Mouse (Mus musculus): Measurements from ENCODE around the gene Zfp988.
"Not testable (repeated sequence)": the region's sequence is repeated elsewhere in the genome, so short reads cannot be mapped to it uniquely, and the experiment has no call there.

Zfp988 gene

DNA sequence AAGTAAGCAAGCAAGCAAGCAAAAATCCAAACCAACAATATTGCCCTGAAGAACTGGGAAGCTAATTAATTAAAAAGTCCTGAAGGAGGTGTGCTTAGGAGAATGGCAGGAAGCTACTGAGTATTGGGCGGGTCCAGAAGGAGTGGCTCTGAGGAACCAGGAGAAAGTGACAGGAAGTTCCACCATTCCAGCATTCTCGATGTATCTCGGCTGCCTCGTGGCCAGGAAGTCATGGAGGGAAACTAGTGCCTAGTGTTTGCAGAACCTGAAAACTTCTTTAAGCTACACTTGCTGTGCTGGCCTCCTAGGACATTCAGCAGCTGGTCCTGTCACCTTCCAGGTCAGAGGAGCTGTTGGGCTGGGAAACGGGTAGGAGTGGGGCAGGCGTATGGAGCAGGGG is at the start of gene Zfp988:
Zfp988 (plus strand) TSS at position 239 of the 400 bp plus-strand sequence.
- DNase-seq: not testable (repeated sequence)

GRCm38 (mm10) chr4:147262708-147263107 is 42.8 kb upstream of the Zfp988 start:
- DNase-seq: not testable (repeated sequence)

- DNase-seq: not testable (repeated sequence)
These were observed 38.2 kb upstream of the Zfp988 start for GRCm38 (mm10) chr4:147267302-147267701.

DNA sequence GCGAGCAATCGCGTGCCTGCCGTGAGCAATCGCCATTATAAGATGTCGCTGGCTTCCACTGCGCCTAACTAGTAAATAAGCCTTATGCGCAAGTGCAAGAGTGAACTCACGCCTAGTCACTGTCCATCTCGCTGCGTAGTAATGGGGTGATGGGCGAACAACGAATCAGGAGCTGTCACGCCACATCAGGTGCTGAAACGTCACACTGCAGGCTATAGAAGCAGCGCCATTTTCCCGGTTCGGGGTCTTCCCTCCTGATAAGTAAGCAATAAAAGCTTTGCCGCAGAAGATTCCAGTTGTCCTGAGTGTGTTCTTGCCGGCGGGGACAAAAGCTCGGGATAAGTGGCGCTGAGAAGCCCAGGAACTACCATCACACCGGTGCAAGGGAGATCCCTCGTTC is 36.7 kb upstream of the Zfp988 start:
- not testable (repeated sequence) for DNase-seq

GRCm38 (mm10) chr4:147270026-147270425 is 35.4 kb upstream of the Zfp988 start:
- DNase-seq: not testable (repeated sequence)

DNA sequence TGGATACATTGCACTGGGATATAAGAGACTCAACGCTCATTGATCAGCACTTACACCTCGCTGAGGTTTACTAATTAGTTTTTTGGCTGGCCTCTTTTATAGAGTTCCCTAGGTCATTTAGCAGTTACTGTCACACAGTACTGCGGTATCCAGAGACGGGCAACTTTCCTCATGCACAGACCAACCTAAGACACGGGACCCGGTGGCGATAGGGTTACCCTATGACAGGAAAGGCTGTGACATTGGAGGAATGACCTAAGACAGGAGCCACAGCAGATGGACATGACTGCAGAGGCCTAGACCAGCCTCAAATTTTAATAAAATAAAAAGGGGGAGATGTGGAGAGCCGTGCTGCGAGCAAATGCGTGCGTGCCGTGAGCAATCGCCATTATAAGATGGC is 33.9 kb upstream of the Zfp988 start:
- DNase-seq: not testable (repeated sequence)

DNA sequence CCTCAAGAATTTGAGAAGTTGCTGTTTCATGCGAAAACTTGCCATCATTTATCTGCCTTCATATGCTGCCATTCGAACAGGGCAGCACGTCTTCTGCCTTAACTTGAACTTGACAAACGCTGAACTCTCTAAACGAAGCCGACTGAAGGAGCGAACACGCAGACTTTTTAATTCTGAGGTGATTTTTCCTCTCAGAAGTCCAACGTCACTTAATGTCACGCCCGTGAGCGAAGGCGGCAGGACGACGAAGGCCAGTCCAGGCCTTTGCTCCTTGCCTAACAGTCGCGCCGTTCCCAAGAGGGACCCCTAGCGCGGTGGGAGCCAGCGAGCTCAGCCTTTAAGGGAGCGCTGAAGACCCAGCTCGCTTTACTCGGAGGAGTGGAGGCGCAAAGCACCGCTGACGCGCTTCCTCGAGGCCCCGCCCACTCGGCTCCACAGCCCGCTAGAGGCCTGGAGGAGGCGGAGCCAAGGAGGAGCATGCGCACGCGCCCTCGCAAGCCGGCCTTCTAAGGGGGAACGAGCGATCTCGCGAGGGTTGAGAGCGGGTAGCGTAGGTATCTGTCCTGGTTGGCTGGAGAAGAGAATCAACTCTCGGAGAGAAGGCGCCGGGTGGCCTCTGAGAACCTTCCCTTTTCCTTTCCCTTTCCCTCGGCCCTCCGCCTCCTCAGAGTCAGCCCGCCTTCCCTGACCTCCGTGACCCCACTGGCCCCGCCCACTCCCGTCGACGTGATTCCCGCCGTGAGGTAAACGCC is 30.3 kb upstream of the Zfp988 start:
- DNase-seq: not testable (repeated sequence)

DNA sequence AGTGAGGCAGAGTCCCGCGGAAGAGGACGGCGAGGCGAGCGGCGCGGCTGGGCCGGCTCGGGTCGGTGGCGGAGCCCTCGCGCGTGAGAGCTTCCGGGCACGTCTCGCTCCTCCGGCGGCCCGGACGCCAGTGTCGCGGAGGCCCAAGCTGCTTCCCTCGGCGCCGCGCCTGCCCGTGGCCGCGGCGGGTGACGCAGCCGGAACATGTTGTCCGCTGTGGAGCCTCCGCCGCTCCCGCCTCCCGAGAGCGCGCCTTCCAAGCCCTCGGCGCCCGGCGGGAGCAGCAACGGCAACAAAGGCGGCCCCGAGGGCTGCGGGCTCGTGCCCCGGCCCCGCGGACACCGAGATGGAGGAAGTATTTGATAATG is 29.7 kb upstream of the Zfp988 start:
- not testable (repeated sequence) for DNase-seq

DNA sequence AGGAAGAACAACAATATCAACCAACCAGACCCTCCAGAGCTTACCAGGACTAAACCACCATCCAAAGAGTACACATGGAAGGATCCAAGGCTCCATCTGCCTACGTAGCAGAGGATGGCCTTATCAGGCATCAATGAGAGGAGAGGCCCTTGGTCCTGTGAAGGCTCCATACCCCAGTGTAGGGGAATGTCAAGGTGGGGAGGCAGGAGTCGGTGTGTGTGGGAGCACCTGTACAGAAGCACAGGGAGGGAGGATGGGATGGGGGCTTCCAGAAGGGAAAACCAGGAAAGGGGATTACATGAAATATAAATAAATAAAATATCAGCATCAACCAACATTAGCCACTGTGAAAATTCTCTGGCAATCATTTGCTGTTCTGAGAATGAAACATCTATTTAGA is 25.1 kb upstream of the Zfp988 start:
- not testable (repeated sequence) for DNase-seq

- DNase-seq: not testable (repeated sequence)
These were observed 6.9 kb upstream of the Zfp988 start for GRCm38 (mm10) chr4:147298585-147298984.

DNA sequence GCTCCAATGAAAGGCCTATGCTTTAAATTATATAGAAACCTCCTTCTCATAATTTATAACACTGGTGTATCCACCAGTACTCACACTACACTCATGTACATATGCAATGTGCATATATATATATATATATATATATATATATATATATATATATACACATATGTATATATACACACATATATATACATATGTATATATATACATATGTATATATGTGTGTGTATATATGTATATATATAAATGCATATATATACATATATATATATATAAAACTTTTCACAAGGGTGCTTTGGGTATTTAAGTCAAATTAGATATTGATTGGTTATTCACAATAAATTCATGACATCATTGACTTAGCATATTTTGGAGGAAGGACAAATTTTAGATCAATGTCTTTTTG is 3.1 kb upstream of the Zfp988 start:
- not testable (repeated sequence) for DNase-seq

DNA sequence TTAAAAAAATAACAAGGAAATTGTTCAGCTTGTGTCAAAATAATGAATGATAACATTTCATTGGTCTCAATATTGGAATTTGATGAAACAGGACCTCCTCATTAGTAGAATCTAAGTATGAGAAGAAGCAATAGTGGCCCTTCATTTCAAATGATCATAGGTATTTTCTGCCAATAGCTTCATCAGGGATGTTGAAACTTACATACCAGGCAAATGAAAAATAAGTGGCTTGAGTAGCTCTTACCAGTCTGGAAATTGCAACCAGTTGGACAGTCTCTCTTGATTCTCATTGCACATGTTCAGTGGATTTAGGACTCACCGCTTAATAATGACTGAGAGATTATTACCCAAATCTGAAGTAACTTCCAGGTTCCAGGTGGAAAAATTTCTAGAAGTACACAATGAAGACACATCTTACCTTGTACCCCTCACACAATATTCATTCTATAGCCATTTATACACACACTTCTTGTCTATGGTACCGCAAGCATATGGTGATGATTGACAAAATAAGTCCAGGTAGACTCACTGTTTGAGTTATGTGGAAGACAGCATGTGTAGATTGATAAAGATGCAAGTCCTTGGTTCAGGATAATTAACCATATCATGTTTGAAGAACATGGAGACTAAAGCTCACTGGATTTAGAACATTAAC is 29.7 kb downstream of the Zfp988 start:
- DNase-seq: not testable (repeated sequence)

DNA sequence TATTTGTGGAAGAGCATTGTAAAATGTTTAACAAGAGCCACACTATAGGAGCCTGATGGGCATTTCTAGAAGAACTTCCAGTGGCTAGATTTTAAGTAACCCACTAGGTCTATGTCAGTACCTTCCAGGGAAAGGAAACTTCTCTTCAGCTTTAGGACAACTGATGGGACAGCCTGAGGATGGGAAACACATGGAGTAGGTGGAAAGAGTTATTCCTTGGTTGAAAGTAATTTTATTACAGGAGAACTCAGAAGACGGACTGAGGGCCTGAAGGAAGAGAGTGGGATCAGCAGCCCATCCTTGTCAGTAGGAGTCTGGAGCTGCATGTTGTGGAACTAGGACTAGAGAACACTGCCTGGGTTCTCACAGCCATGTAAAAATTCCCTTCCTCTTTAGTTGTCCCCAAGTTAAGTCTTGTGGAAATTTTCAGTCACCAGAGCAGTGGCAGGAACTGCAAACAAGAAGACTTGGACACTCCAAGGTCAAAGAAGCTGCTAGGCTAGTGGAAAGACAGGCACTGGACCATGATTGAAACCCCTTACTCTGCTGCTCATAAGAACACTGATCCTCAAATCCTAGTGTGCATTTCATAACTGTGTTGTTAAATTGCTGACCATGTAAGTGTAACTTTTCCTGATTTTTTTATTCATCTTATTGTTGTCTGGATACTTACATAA is 30.4 kb downstream of the Zfp988 start:
- not testable (repeated sequence) for DNase-seq

DNA sequence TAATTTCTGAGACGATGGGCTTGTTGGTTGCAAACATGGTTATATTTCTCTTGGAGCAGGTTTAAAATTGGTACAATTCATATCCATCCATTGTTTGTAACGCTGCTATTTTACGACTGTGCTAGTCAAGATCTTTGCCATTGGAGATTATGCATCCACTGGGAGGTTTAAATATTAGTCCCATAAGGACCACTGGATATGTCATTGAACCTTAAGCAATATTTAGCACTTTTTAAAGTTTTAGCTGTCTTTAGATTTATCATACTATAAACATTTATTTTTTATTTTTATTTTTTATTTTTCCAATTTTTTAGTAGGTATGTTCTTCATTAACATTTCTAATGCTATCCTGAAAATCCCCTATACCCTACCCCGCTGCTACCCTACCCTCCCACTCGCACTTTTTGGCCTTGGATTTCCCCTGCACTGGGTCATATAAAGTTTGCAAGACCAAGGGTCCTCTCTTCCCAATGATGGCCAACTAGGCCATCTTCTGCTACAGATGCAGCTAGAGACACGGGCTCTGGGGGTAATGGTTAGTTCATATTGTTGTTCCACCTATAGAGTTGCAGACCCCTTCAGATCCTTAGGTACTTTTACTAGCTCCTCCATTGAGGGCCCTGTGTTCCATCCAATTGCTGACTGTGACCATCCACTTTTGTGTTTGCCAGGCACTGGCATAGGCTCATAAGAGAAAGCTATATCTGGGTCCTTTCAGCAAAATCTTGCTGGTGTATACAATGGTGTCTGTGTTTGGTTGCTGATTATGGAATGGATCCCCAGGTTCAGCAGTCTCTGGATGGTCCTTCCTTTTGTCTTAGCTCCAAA is 31.1 kb downstream of the Zfp988 start:
- DNase-seq: not testable (repeated sequence)

DNA sequence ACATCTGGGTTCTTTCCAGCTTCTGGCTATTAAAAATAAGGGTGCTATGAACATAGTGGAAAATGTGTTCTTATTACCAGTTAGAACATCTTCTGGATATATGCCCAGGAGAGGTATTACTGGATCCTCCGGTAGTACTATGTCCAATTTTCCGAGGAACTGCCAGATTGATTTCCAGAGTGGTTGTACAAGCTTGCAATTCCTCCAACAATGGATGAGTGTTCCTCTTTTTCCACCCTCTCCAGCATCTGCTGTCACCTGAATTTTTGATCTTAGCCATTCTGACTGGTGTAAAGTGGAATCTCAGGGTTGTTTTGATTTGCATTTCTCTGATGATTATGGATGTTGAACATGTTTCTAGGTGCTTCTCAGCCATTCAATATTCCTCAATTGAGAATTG is 32.0 kb downstream of the Zfp988 start:
- not testable (repeated sequence) for DNase-seq

DNA sequence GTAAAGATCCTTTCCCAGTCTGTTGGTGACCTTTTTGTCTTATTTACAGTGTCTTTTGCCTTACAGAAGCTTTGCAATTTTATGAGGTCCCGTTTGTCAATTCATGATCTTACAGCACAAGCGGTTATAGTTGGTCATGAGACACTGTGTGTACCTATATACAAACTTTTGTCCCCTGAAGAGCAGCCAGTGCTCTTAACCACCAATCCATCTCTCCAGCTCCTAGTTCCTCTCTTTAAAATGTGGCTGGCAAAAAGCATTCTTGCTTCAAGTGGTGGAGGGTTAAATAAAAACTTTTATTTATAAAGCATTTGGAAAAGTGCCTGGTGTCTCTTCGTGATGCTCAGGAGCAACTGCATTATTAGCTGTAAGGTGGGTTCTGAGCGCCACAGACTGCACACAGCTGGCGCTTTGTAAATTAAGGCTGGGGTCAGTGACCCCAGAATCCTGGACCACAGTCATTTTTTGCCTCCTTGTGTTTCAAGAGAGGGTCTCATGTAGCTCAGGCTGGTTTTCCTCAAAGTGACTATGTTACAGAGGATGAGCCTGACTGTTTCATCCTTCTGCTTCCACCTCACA is 32.6 kb downstream of the Zfp988 start:
- DNase-seq: no peak

DNA sequence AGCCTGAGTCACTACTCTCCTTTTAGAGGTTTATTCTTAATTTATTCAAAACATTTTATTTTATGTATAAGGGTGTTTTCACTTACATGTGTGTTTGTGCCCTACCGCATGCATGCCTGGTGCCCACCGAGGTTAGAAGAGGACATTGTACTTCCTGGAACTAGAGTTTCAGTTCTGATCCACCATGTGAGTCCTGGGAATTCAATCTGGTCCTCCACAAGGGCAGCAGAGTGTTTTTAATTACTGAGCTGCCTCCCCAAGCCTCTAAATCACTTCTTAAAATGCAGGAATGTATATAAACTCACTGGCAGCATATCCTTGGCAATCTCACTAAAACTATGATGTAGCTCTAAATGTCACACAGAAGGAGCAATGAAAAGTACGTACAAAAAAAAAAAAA is 33.2 kb downstream of the Zfp988 start:
- DNase-seq: not testable (repeated sequence)

- DNase-seq: not testable (repeated sequence)
These were observed 34.2 kb downstream of the Zfp988 start for GRCm38 (mm10) chr4:147339601-147340219.

DNA sequence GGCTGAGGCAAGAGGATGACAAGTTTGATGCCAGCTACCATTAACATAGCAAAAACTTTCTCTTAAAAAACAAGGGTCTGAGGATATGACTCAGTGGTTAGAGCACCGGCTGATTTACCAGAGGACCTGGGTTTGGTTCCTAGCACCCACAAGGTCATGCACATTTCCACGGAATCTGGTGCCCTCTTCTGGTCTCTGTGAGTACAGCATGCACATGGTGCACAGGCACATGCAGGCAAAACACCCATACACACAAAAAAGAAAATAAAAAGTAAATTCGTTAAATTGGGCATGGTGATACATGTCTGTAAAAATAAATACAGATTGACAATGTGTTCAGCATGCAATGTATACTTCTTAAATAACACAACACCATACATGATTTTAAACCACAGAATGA is 34.8 kb downstream of the Zfp988 start:
- DNase-seq: not testable (repeated sequence)

GRCm38 (mm10) chr4:147340876-147341275 is 35.4 kb downstream of the Zfp988 start:
- not testable (repeated sequence) for DNase-seq

GRCm38 (mm10) chr4:147343042-147343908 is 37.8 kb downstream of the Zfp988 start:
- DNase-seq: not testable (repeated sequence)
